Mouse (Mus musculus) left cerebral cortex, postnatal 10 days (tissue): ENCODE data around the gene Cers6. TPM values are rescaled to one million over a fixed set of nuclear protein-coding genes. Genes with fewer than 3 reads are reported as not detected.

Source experiments
- DNase-seq, 2 experiments: peaks; one replicate each; pipeline ENCODE4 v3.0.0; 2021 to 2022; ENCODE audit warnings: low spot score in 2 of 2, mixed read lengths in 1 of 2; ENCODE audit errors: extremely low spot score in 1 of 2
- intact Hi-C: fragments of 180-260 bp; cut with DNase I; formaldehyde crosslinking; loops from one replicate; pipeline ENCODE4 v1.15.1; 2025
- total RNA-seq, 2 experiments: library from RNA; stranded (reverse); gene quantifications; 2 replicates each; pipeline ENCODE4 v1.2.3; 2021

Cers6 gene
- total RNA-seq, 2 experiments from 2014 or later, result 63.9 to 67.0 TPM

GRCm38 (mm10) chr2:69037362-69037761 lies 176.1 kb downstream of the Cers6 start:
- intact Hi-C loops, result no loop called here
- DNase-seq, result no peak

- intact Hi-C loops, result loop anchor here (5.0 kb wide), 1 partner anchor 255 kb away; no protein-coding TSS in a partner anchor
- no peak for DNase-seq
Measured at GRCm38 (mm10) chr2:69042327-69043106, 181.3 kb downstream of the Cers6 start.

- DNase-seq, result peak in 1 of 2 experiments; percentile 39
- intact Hi-C loops, result loop anchor here (5.0 kb wide), 1 partner anchor 256 kb away; no protein-coding TSS in a partner anchor
Measured at GRCm38 (mm10) chr2:69043431-69044118, 182.3 kb downstream of the Cers6 start.

GRCm38 (mm10) chr2:69045926-69046325 lies 184.7 kb downstream of the Cers6 start:
- DNase-seq, result no peak
- intact Hi-C loops, result no loop called here

GRCm38 (mm10) chr2:69047297-69047696 lies 186.1 kb downstream of the Cers6 start:
- intact Hi-C loops, result no loop called here
- DNase-seq, result no peak

GRCm38 (mm10) chr2:69047805-69048204 lies 186.6 kb downstream of the Cers6 start:
- DNase-seq, result no peak
- intact Hi-C loops, result no loop called here

GRCm38 (mm10) chr2:69049179-69049578 lies 187.9 kb downstream of the Cers6 start:
- intact Hi-C loops, result no loop called here
- no peak for DNase-seq

GRCm38 (mm10) chr2:69050189-69050588 lies 188.9 kb downstream of the Cers6 start:
- DNase-seq, result no peak
- intact Hi-C loops, result loop anchor here (10.0 kb wide), 1 partner anchor 185 kb away; the partner anchor contains the start of gene Cers6

- DNase-seq, result no peak
- intact Hi-C loops, result loop anchor here (10.0 kb wide), 1 partner anchor 187 kb away; the partner anchor contains the start of gene Cers6
Measured at GRCm38 (mm10) chr2:69051596-69051995, 190.4 kb downstream of the Cers6 start.

GRCm38 (mm10) chr2:69053210-69053858 lies 192.1 kb downstream of the Cers6 start:
- no peak for DNase-seq
- intact Hi-C loops, result loop anchor here (10.0 kb wide), 1 partner anchor 189 kb away; the partner anchor contains the start of gene Cers6

- intact Hi-C loops, result loop anchor here (10.0 kb wide), 1 partner anchor 189 kb away; the partner anchor contains the start of gene Cers6
- DNase-seq, result peak; percentile 61 to 74
Measured at GRCm38 (mm10) chr2:69054279-69054678, 193.0 kb downstream of the Cers6 start.

- no peak for DNase-seq
- intact Hi-C loops, result loop anchor here (10.0 kb wide), 1 partner anchor 190 kb away; the partner anchor contains the start of gene Cers6
Measured at GRCm38 (mm10) chr2:69055174-69055573, 193.9 kb downstream of the Cers6 start.

- no peak for DNase-seq
- intact Hi-C loops, result no loop called here
Measured at GRCm38 (mm10) chr2:69061313-69061712, 200.1 kb downstream of the Cers6 start.

GRCm38 (mm10) chr2:69061910-69062689 lies 200.9 kb downstream of the Cers6 start:
- intact Hi-C loops, result no loop called here
- no peak for DNase-seq

GRCm38 (mm10) chr2:69064759-69065158 lies 203.5 kb downstream of the Cers6 start:
- intact Hi-C loops, result no loop called here
- no peak for DNase-seq

- intact Hi-C loops, result no loop called here
- no peak for DNase-seq
Measured at GRCm38 (mm10) chr2:69071440-69072235, 210.4 kb downstream of the Cers6 start.

- intact Hi-C loops, result no loop called here
- peak in 1 of 2 experiments; percentile 32 for DNase-seq
Measured at GRCm38 (mm10) chr2:69077189-69077588, 215.9 kb downstream of the Cers6 start.

GRCm38 (mm10) chr2:69080760-69081159 lies 219.5 kb downstream of the Cers6 start:
- intact Hi-C loops, result no loop called here

More at GRCm38 (mm10) chr2:69080760-69081159, 219.5 kb downstream of the Cers6 start:
- DNase-seq, result no peak
